Mouse (Mus musculus) heart, postnatal 0 days (tissue): ENCODE data around the gene Tedc2. TPM values are rescaled to one million over a fixed set of nuclear protein-coding genes. Genes with fewer than 3 reads are reported as not detected.

ENCODE experiments used
- ATAC-seq: fragments of 200-750 bp; cut with Nextera tagmentation; 2 replicates; pipeline ENCODE4 v1.8.0; 2017; ENCODE audit warnings: low read depth, moderate number of reproducible peaks, moderate library complexity; ENCODE audit not compliant: insufficient read depth
- DNase-seq: peaks from one replicate; pipeline ENCODE4 v3.0.0-alpha.2; 2016; ENCODE audit warnings: low spot score
- H3K27ac ChIP-seq: fragments of 300-500 bp; sonication (generic); 2 replicates; pipeline ENCODE4 v1.5.1; 2014; ENCODE audit warnings: low read depth, mild to moderate bottlenecking
- H3K27me3 ChIP-seq: fragments of 300-500 bp; sonication (generic); 2 replicates; pipeline ENCODE4 v1.6.1; 2014; ENCODE audit warnings: low read length, mixed read lengths; ENCODE audit not compliant: control insufficient read depth, insufficient read depth
- H3K36me3 ChIP-seq: fragments of 300-500 bp; sonication (generic); replicated peaks from 2 replicates; pipeline ENCODE4 v1.6.1; 2014; ENCODE audit warnings: low read length, mixed read lengths; ENCODE audit not compliant: control insufficient read depth, insufficient read depth
- H3K4me1 ChIP-seq: fragments of 300-500 bp; sonication (generic); 2 replicates; pipeline ENCODE4 v1.6.1; 2014; ENCODE audit warnings: antibody characterized with exemption; ENCODE audit not compliant: control insufficient read depth, insufficient read depth
- H3K4me2 ChIP-seq: fragments of 300-500 bp; sonication (generic); 2 replicates; pipeline ENCODE4 v1.6.1; 2014; ENCODE audit warnings: low read depth, mild to moderate bottlenecking, low read length, moderate library complexity
- H3K4me3 ChIP-seq: fragments of 300-500 bp; sonication (generic); 2 replicates; pipeline ENCODE4 v1.5.1; 2014; ENCODE audit warnings: low read depth, low read length
- H3K9ac ChIP-seq: fragments of 300-500 bp; sonication (generic); replicated peaks from 2 replicates; pipeline ENCODE4 v1.6.1; 2014; ENCODE audit warnings: low read depth, low read length, mixed read lengths
- H3K9me3 ChIP-seq: fragments of 300-500 bp; sonication (generic); replicated peaks from 2 replicates; pipeline ENCODE4 v1.6.1; 2016; ENCODE audit warnings: low read length; ENCODE audit not compliant: control insufficient read depth
- CTCF ChIP-seq: IDR thresholded peaks from 2 replicates; pipeline ENCODE4 v1.5.1; 2016; ENCODE audit warnings: antibody characterized with exemption, control low read depth, low read depth
- EP300 ChIP-seq: IDR thresholded peaks from 2 replicates; pipeline ENCODE4 v1.6.1; 2016; ENCODE audit warnings: antibody characterized with exemption, low read depth
- WGBS: fragments of 180-500 bp; shearing (Covaris S2); extraction: QIAGEN DNeasy Blood & Tissue Kit; methylation state at CpG from one replicate; pipeline ENCODE4 v1.1.7; 2014; 5-methylcytosine and 5-hydroxymethylcytosine counted together
- polyA plus RNA-seq: library from polyadenylated mRNA; unstranded; fragments of >200 nt; fragmentation: Nextera tagmentation; extraction: Ambion mirVana; gene quantifications from 2 replicates; pipeline ENCODE4 v1.2.1, GENCODE M21; 2015
- total RNA-seq: library from RNA; depleted of rRNA; stranded (reverse); fragments of >200 nt; gene quantifications from 2 replicates; pipeline ENCODE4 v1.2.3, GENCODE M21; 2014; ENCODE audit warnings: low replicate concordance

The Tedc2 gene
- total and polyA plus RNA-seq, 2 experiments from 2014 or later = 3.1 to 12.7 TPM

DNA sequence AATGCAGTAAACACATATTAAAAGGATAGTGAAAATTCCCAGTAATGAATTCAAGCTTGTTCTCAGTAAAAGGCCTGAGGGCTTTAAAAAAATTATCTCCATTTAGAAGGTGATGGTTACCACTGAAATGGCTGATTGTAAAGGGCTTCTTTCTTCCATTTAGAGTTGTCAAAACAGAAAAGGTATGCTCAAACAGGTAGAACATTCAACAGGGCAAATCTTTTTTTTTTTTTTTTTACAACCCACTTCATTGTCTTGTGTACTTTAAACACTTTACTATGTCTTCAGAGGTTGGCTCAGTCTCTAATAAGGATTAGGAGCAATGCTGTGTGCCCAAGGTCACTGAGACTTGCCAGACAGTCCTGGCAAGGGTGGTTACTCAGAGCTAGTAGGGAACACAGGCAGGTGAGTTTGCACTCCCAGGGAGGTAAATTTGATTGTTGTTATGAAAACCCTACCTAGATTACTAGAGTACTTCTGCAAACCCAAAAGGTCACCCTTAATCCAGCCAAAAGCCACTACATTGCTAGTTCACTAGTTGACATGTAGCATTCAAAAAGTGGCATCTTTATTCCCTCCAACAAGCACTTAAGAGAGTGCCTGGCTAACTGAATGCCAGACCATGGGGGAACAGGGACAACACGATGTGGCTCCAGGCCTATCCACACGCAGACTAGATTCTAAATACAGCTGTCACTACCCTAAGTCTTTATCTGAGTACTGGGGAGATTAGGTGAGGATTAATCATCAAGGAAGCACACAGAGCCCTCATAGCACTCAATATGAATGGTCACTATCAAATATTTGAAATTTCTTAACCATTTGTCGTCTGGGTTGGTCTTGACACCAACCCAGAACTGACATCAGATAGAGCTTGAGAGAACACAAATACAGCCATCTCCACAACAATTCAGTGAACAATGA, 16.8 kb downstream of the Tedc2 start:
- Histone ChIP-seq H3K36me3 (no peaks in the 10 kb centered on the region), H3K27ac (no peak overlapping the region), H3K4me3 (no peak overlapping the region), H3K4me1 (peaks cover 56% of the 10 kb centered on the region), H3K4me2 (peak overlapping the region; percentile 92), H3K27me3 (peaks cover 28% of the 10 kb centered on the region), H3K9ac (no peak overlapping the region), H3K9me3 (no peaks in the 10 kb centered on the region)
- no peak for DNase-seq
- ATAC-seq = no peak
- TF ChIP-seq EP300 = no peak
- no peak for TF ChIP-seq CTCF
- WGBS = 36% methylated on average over 3 of the region's 3 CpGs

DNA sequence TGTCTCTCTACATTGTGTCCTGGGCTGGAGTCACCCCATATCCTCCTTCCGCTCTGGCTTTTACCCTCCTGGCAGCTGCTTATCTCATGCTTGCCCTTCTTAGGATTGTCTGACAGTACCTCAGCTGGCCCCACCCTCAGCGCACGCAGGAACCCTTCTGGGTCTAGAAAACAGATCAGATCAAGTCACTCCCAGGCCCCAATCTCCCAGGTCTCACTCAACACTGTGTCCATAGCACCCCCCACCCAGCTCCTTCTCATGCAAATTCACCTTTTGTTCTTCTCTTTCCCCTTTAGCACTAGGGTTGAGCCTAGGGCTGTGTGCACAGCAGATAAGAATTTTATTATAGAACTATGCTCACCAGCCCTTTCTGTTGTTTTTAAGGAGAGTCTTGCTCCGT, 17.6 kb downstream of the Tedc2 start:
- no peak overlapping the region for H3K4me3 ChIP-seq
- H3K36me3 ChIP-seq = no peaks in the 10 kb centered on the region
- 28% methylated on average over 4 of the region's 4 CpGs for WGBS
- H3K27ac ChIP-seq = no peak overlapping the region
- ATAC-seq = no peak
- H3K9me3 ChIP-seq = no peaks in the 10 kb centered on the region
- TF ChIP-seq EP300 (no peak), CTCF (no peak)
- no peak overlapping the region for H3K4me2 ChIP-seq
- H3K4me1 ChIP-seq = peaks cover 50% of the 10 kb centered on the region
- no peak overlapping the region for H3K9ac ChIP-seq
- no peak for DNase-seq
- H3K27me3 ChIP-seq = peaks cover 23% of the 10 kb centered on the region

DNA sequence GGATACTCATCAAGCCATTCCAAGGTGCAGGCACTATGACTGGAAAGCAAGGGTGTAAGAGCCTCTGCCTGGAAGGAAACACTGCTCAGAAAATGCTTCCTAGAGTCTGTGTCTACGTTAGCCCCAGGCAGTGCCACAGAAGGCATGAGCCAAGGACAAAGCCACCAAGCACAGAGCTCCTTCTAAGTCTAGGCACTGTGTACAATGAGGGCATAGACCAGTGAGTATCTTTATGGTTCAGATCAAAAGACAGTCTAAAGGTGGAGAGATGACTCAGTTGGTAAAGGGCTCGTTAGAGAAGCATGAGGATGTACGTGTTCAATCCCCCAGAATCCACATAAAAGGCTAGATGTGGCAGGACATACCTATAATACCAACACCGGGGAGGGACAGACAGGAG, 19.6 kb downstream of the Tedc2 start:
- H3K4me1 ChIP-seq = peaks cover 50% of the 10 kb centered on the region
- H3K27ac ChIP-seq = no peak overlapping the region
- H3K4me2 ChIP-seq = no peak overlapping the region
- H3K9ac ChIP-seq = no peak overlapping the region
- no peak for TF ChIP-seq EP300
- no peak for TF ChIP-seq CTCF
- no peaks in the 10 kb centered on the region for H3K36me3 ChIP-seq
- WGBS = 74% methylated on average over 4 of the region's 4 CpGs
- H3K4me3 ChIP-seq = no peak overlapping the region
- no peak for DNase-seq
- no peak for ATAC-seq
- H3K9me3 ChIP-seq = no peaks in the 10 kb centered on the region
- H3K27me3 ChIP-seq = peaks cover 3% of the 10 kb centered on the region; the same call in 1 of the 2 replicates

DNA sequence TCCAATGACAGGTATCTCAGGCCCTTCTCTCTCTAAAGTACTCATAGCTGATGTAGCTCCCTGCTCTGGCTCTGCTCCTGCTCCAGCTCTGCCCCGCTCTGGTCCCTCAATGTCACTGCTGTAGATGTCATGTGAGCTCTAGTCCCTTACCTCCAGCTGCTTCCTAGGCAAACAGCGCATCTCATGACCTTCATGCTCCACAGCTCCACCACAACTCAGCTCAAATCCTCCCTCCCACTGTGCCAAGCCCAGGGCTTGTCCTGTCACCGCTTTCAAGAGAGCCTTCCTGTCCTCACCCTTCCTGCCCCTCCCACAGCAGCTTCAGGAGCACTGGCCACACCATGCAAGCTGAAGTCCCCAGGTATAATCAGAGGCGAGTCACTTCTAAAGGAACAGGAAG, 20.9 kb downstream of the Tedc2 start:
- DNase-seq = peak; percentile 45
- H3K27me3 ChIP-seq = no peaks in the 10 kb centered on the region
- H3K27ac ChIP-seq = no peak overlapping the region
- ATAC-seq = peak; percentile 54
- H3K4me3 ChIP-seq = no peak overlapping the region
- H3K4me1 ChIP-seq = peaks cover 41% of the 10 kb centered on the region
- no peak overlapping the region for H3K4me2 ChIP-seq
- TF ChIP-seq EP300 (no peak), CTCF (no peak)
- no peaks in the 10 kb centered on the region for H3K9me3 ChIP-seq
- H3K9ac ChIP-seq = no peak overlapping the region
- 34% methylated on average over 4 of the region's 4 CpGs for WGBS
- no peaks in the 10 kb centered on the region for H3K36me3 ChIP-seq

DNA sequence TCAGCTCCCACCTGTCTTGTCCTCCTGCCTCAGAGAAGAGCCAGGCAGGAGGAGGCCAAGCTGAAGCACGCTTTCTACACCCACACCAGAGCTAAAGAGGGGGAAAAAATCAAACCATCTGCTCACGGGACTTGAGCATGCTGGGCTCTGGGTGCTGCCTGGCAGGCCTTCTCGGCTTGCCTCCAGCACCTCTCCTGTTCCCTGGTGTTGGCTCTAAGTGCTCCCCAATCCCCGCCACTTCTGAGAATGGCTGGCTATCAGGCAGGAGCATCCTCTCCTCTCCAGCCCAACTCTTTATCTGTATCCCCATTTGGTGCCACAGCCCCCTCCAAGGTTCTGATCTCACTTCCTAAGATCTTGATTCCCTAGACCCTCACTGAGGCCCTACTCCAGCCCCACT, 21.4 kb downstream of the Tedc2 start:
- H3K4me1 ChIP-seq = peaks cover 37% of the 10 kb centered on the region
- 84% methylated on average over 4 of the region's 4 CpGs for WGBS
- no peak for DNase-seq

More for the DNA sequence above, 21.4 kb downstream of the Tedc2 start:
- no peak for TF ChIP-seq CTCF
- TF ChIP-seq EP300 = no peak
- no peaks in the 10 kb centered on the region for H3K27me3 ChIP-seq
- no peak for ATAC-seq
- no peaks in the 10 kb centered on the region for H3K9me3 ChIP-seq
- H3K27ac ChIP-seq = no peak overlapping the region
- H3K4me3 ChIP-seq = no peak overlapping the region
- H3K9ac ChIP-seq = no peak overlapping the region
- H3K36me3 ChIP-seq = no peaks in the 10 kb centered on the region
- no peak overlapping the region for H3K4me2 ChIP-seq
